Mouse (Mus musculus): ENCODE measurements around the gene Olfr1510. TPM values are rescaled to one million over a fixed set of nuclear protein-coding genes. Genes with fewer than 3 reads are reported as not detected.
"Not testable (repeated sequence)": the region's sequence is repeated elsewhere in the genome, so short reads cannot be mapped to it uniquely, and the experiment has no call there.

Olfr1510 gene
- polyA plus RNA-seq (2012; ENCODE audit: insufficient read depth, low replicate concordance), result not detected in 2 replicates

GRCm38 (mm10) chr14:52414273-52414672 lies at the start of gene Olfr1510:
Gene Olfr1510, minus strand, starts transcription at chr14:52414373.
- no peaks in the 10 kb centered on the region for H3K27me3 ChIP-seq (replicated peaks)
- no peak within 1 kb of the TSS for H3K4me3 ChIP-seq (replicated peaks)
- no peaks in the 10 kb centered on the region for H3K4me1 ChIP-seq
- peaks cover 6% of the 10 kb centered on the region for H3K9me3 ChIP-seq
- H3K36me3 ChIP-seq (replicated peaks; ENCODE audit: low read length), result no peaks in the 10 kb centered on the region
- no peak for TF ChIP-seq GATA1 (IDR thresholded peaks at IDR 0.05; ENCODE audit: borderline replicate concordance, low read length)
- TF ChIP-seq FLI1 (IDR thresholded peaks at IDR 0.05; ENCODE audit: low read length), result no peak

DNA sequence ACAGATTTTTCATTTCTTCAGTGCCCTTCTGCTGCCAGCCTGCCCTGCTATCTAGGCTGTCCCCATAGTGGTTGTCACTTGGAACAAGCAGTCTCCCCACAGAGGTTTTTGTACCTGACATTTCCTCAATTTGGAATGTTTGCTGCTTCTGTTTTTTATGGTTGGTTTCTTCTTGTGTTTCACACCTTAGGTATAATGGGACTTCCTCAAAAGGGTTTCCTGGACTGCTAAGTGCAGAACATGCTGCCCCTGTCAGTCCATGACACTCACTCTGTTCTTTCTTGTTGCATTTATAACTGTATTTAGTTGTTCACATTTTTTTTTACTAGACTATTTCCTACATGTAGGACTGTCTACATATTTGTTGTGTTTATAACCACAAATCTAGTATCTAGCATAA lies 47.8 kb upstream of the Olfr1510 start:
- Histone ChIP-seq H3K9me3 (no peaks in the 10 kb centered on the region), H3K36me3 (replicated peaks; ENCODE audit: low read length) (no peaks in the 10 kb centered on the region), H3K27me3 (replicated peaks) (no peaks in the 10 kb centered on the region), H3K4me3 (replicated peaks) (no peak overlapping the region), H3K4me1 (no peaks in the 10 kb centered on the region)
- no peak for TF ChIP-seq FLI1 (IDR thresholded peaks at IDR 0.05; ENCODE audit: low read length)
- no peak for TF ChIP-seq GATA1 (IDR thresholded peaks at IDR 0.05; ENCODE audit: borderline replicate concordance, low read length)

GRCm38 (mm10) chr14:52451138-52451537 lies 37.0 kb upstream of the Olfr1510 start:
- H3K9me3 ChIP-seq, result no peaks in the 10 kb centered on the region
- H3K4me3 ChIP-seq (replicated peaks), result peak overlapping the region; percentile 83
- peaks cover 14% of the 10 kb centered on the region for H3K4me1 ChIP-seq
- H3K27me3 ChIP-seq (replicated peaks), result no peaks in the 10 kb centered on the region
- TF ChIP-seq GATA1 (IDR thresholded peaks at IDR 0.05; ENCODE audit: borderline replicate concordance, low read length) (no peak), FLI1 (IDR thresholded peaks at IDR 0.05; ENCODE audit: low read length) (no peak)
- H3K36me3 ChIP-seq (replicated peaks; ENCODE audit: low read length), result no peaks in the 10 kb centered on the region

GRCm38 (mm10) chr14:52442690-52443089 lies 28.5 kb upstream of the Olfr1510 start, which contains the start of gene Olfr1509:
Gene Olfr1509, plus strand, starts transcription at chr14:52442990.
- H3K4me1 ChIP-seq, result peaks cover 3% of the 10 kb centered on the region; the same call in 1 of the 2 replicates
- no peaks in the 10 kb centered on the region for H3K9me3 ChIP-seq
- no peaks in the 10 kb centered on the region for H3K27me3 ChIP-seq (replicated peaks)
- TF ChIP-seq FLI1 (IDR thresholded peaks at IDR 0.05; ENCODE audit: low read length) (no peak), GATA1 (IDR thresholded peaks at IDR 0.05; ENCODE audit: borderline replicate concordance, low read length) (no peak)
- H3K4me3 ChIP-seq (replicated peaks), result no peak within 1 kb of the TSS
- H3K36me3 ChIP-seq (replicated peaks; ENCODE audit: low read length), result no peaks in the 10 kb centered on the region

DNA sequence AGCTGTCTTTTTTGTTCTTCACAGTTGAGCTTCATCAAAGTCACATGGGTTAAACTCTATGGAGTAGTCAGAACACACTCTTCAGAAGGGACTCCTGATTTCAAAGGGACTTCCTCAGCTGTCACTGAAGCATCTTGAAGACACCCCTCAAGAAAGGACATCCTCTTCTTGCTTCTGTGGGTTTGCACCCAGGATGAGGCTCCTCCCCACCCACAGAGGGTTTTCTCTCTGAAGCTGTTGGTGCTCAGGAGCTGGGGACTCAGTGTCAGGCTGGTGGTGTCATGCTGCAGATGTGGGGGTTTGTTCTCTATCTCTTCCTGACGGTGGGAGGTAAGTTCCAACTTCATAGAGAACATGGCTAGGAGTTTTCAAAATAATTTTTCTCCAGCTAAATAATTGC lies 13.5 kb upstream of the Olfr1510 start:
- Histone ChIP-seq H3K36me3 (replicated peaks; ENCODE audit: low read length) (no peaks in the 10 kb centered on the region), H3K4me3 (replicated peaks) (no peak overlapping the region), H3K27me3 (replicated peaks) (no peaks in the 10 kb centered on the region), H3K4me1 (no peaks in the 10 kb centered on the region), H3K9me3 (peaks cover 4% of the 10 kb centered on the region)
- TF ChIP-seq FLI1 (IDR thresholded peaks at IDR 0.05; ENCODE audit: low read length) (no peak), GATA1 (IDR thresholded peaks at IDR 0.05; ENCODE audit: borderline replicate concordance, low read length) (no peak)

DNA sequence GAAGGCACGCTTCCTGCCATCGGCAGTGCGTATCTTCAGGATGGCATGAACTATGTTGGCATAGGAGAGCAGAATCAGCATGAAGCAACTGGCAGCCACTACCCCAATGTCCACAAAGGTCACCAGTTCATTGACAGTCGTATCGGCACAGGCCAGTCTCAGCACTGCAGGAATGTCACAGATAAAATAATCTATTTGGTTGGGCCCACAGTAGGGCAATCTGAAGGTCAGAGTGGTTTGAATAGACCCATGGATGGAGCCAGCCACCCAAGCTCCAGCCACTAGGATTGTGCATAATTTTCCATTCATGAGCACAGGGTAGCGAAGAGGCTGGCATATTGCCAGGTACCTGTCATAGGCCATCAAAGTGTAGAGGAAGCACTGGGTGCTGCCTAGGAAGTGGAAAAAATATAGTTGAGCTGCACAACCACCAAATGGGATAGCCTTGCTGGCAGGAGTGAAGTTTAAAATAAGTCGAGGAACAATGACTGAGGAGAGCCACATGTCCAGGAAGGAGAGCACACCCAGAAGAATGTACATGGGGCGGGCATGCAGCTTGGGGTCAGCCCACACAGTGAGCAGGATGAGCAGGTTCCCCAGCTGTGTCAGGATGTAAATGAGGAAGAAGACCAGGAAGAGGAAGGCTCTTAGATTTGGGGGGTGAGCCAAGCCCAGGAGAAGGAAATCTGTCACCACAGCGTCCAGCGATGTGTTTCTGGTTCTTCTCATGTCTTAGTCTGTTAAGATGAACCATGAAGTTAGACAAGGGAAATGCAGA lies 3.8 kb downstream of the Olfr1510 start:
- H3K4me1 ChIP-seq; H3K27me3 ChIP-seq (replicated peaks); H3K36me3 ChIP-seq (replicated peaks; ENCODE audit: low read length); H3K4me3 ChIP-seq (replicated peaks): not testable (repeated sequence)
- peaks cover 11% of the 10 kb centered on the region for H3K9me3 ChIP-seq

- TF ChIP-seq FLI1 (IDR thresholded peaks at IDR 0.05; ENCODE audit: low read length) (no peak), GATA1 (IDR thresholded peaks at IDR 0.05; ENCODE audit: borderline replicate concordance, low read length) (no peak)
- Histone ChIP-seq H3K4me3 (replicated peaks) (no peak within 1 kb of the TSS), H3K27me3 (replicated peaks) (no peaks in the 10 kb centered on the region), H3K36me3 (replicated peaks; ENCODE audit: low read length) (no peaks in the 10 kb centered on the region), H3K4me1 (no peaks in the 10 kb centered on the region), H3K9me3 (no peaks in the 10 kb centered on the region)
Measured at GRCm38 (mm10) chr14:52397279-52397678, 16.9 kb downstream of the Olfr1510 start, which contains the start of gene Olfr1511. Gene Olfr1511, minus strand, starts transcription at chr14:52397379.

GRCm38 (mm10) chr14:52390084-52390848 lies 23.9 kb downstream of the Olfr1510 start:
- not testable (repeated sequence) for H3K4me1 ChIP-seq; H3K9me3 ChIP-seq; H3K27me3 ChIP-seq (replicated peaks); H3K36me3 ChIP-seq (replicated peaks; ENCODE audit: low read length); H3K4me3 ChIP-seq (replicated peaks)

- Histone ChIP-seq H3K4me3 (replicated peaks) (no peak within 1 kb of the TSS), H3K27me3 (replicated peaks) (no peaks in the 10 kb centered on the region), H3K36me3 (replicated peaks; ENCODE audit: low read length) (no peaks in the 10 kb centered on the region), H3K9me3 (no peaks in the 10 kb centered on the region), H3K4me1 (no peaks in the 10 kb centered on the region)
- no peak for TF ChIP-seq FLI1 (IDR thresholded peaks at IDR 0.05; ENCODE audit: low read length)
- no peak for TF ChIP-seq GATA1 (IDR thresholded peaks at IDR 0.05; ENCODE audit: borderline replicate concordance, low read length)
Measured at GRCm38 (mm10) chr14:52379068-52379467, 35.1 kb downstream of the Olfr1510 start, which contains the start of gene Olfr1512. Gene Olfr1512, minus strand, starts transcription at chr14:52379168.

DNA sequence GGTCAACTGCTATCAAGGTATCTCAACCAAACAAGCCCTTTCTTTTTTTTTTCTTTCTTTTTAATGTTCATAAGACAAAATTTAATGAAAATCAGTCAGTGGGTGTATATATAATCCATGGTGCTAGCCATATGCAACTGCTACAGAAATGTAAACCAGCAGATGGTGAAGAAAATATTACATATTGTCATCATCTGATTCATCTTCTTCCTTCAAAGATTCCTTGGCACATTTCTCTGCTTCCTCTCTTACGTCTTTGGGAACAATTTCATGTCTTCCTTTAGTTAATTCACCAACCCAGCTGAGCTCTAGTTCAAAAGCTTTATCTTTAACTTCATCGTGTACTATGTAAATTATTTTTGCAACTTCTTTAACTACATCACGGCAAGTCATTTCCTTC lies 45.4 kb downstream of the Olfr1510 start:
- TF ChIP-seq FLI1 (IDR thresholded peaks at IDR 0.05; ENCODE audit: low read length) (no peak), GATA1 (IDR thresholded peaks at IDR 0.05; ENCODE audit: borderline replicate concordance, low read length) (no peak)
- no peak overlapping the region for H3K4me3 ChIP-seq (replicated peaks)
- H3K9me3 ChIP-seq, result no peaks in the 10 kb centered on the region
- no peaks in the 10 kb centered on the region for H3K27me3 ChIP-seq (replicated peaks)
- H3K36me3 ChIP-seq (replicated peaks; ENCODE audit: low read length), result no peaks in the 10 kb centered on the region
- H3K4me1 ChIP-seq, result no peaks in the 10 kb centered on the region

Other genes starting within 250 kb of the Olfr1510 start
- 2.4 and 9.0 TPM in 2 replicates for gene Supt16, start 217.0 kb downstream of the Olfr1510 start, polyA plus RNA-seq (2012; ENCODE audit: insufficient read depth, low replicate concordance)
- gene Chd8, start 156.6 kb downstream of the Olfr1510 start, polyA plus RNA-seq (2012; ENCODE audit: insufficient read depth, low replicate concordance), result 5.5 and 6.5 TPM in 2 replicates
- 9.7 and 15.1 TPM in 2 replicates for gene Tox4, start 135.2 kb downstream of the Olfr1510 start, polyA plus RNA-seq (2012; ENCODE audit: insufficient read depth, low replicate concordance)
- 0.45 and 1.5 TPM in 2 replicates for gene Rab2b, start 134.8 kb downstream of the Olfr1510 start, polyA plus RNA-seq (2012; ENCODE audit: insufficient read depth, low replicate concordance)
- 2.5 TPM in 1 of 2 replicates, not detected in the other for gene Mettl3, start 109.2 kb downstream of the Olfr1510 start, polyA plus RNA-seq (2012; ENCODE audit: insufficient read depth, low replicate concordance)
- 0.02 TPM in 1 of 2 replicates, not detected in the other for gene Sall2, start 85.6 kb downstream of the Olfr1510 start, polyA plus RNA-seq (2012; ENCODE audit: insufficient read depth, low replicate concordance)
- 0.32 TPM in 1 of 2 replicates, not detected in the other for gene Olfr1513, start 58.0 kb downstream of the Olfr1510 start, polyA plus RNA-seq (2012; ENCODE audit: insufficient read depth, low replicate concordance)
- not detected in 2 replicates for gene Olfr1512, start 35.2 kb downstream of the Olfr1510 start, polyA plus RNA-seq (2012; ENCODE audit: insufficient read depth, low replicate concordance)
- not detected in 2 replicates for gene Olfr1511, start 17.0 kb downstream of the Olfr1510 start, polyA plus RNA-seq (2012; ENCODE audit: insufficient read depth, low replicate concordance)
- gene Olfr1509, start 28.6 kb upstream of the Olfr1510 start, polyA plus RNA-seq (2012; ENCODE audit: insufficient read depth, low replicate concordance), result not detected in 2 replicates
- gene Olfr1508, start 53.1 kb upstream of the Olfr1510 start, polyA plus RNA-seq (2012; ENCODE audit: insufficient read depth, low replicate concordance), result not detected in 2 replicates
- not detected in 2 replicates for gene Olfr1507, start 81.4 kb upstream of the Olfr1510 start, polyA plus RNA-seq (2012; ENCODE audit: insufficient read depth, low replicate concordance)

All from megakaryocyte, embryonic 14.5 days (primary cell).